Mouse (Mus musculus) erythroblast, embryonic 14.5 days (primary cell): ENCODE results near the gene Tex9.

Experiments
- GATA1 ChIP-seq: IDR thresholded peaks from 2 replicates; pipeline ENCODE4 v1.6.1; 2012; ENCODE audit warnings: low read length, inconsistent platforms, mixed read lengths
- TAL1 ChIP-seq: IDR thresholded peaks from 3 replicates; pipeline ENCODE4 v1.6.1; 2012; ENCODE audit warnings: low read length, inconsistent platforms, mixed read lengths

GRCm38 (mm10) chr9:72422284-72422683, 69.7 kb downstream of the Tex9 start:
- TF ChIP-seq TAL1 (no peak), GATA1 (no peak)
